Mouse (Mus musculus) thymus, adult 2 months (tissue): ENCODE data around the gene Klhl40.

ENCODE experiments used
- CTCF ChIP-seq: fragments of 200-500 bp; IDR thresholded peaks from 2 replicates; pipeline ENCODE4 v1.5.1; 2012; ENCODE audit warnings: mild to moderate bottlenecking, control low read depth, low read length, moderate library complexity, borderline replicate concordance; ENCODE audit not compliant: control insufficient read depth, poor library complexity, insufficient read depth; ENCODE audit errors: extremely low read depth
- POLR2A ChIP-seq: fragments of 200-500 bp; IDR thresholded peaks from 2 replicates; pipeline ENCODE4 v1.6.1; 2012; ENCODE audit warnings: mild to moderate bottlenecking, low read length, control low read depth, moderate library complexity; ENCODE audit not compliant: control insufficient read depth, poor library complexity, insufficient read depth; ENCODE audit errors: extremely low read depth

DNA sequence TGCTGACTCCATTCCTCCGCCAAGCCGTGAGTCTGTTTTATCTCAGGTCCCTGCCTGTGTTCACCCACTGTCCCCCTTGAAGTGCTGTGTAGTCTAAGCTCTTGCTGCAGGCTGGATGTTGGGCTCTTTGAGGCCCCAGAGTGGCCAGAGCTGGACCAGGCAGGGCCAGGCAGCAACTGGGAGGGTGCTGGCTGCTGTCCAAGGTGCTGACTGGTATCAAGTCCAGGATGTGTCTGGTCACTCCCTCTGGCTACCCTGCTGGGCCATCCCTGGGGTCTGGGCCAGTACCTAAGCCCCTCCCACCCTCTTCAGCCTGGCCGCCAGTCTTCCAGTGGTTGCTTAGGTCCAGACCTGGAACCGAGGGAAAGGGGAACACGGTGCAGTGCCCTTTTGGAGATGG lies 13.8 kb downstream of the Klhl40 start:
- no peak for TF ChIP-seq POLR2A
- TF ChIP-seq CTCF: no peak
